Mouse (Mus musculus) mouse embryonic stem cell (cell line): ENCODE data around the gene Cpn1.

Source experiments
- in situ Hi-C, 2 experiments: fragments of 300-500 bp; cut with MboI; formaldehyde crosslinking; loops; 1 replicate in 1 of 2; 3 replicates in 1 of 2; pipeline ENCODE4 v1.14.3; 2019 to 2020; ENCODE audit warnings: low sequenced_read_pairs in 2 of 2, low pct_unique_long_range_greater_than_20kb in 1 of 2, mixed read lengths in 1 of 2; ENCODE audit not compliant: unreplicated experiment in 1 of 2

Gene Cpn1

GRCm38 (mm10) chr19:43986069-43986794, at the start of gene Cpn1:
Cpn1 (minus strand) TSS chr19:43986556.
- in situ Hi-C loops = no loop called here

GRCm38 (mm10) chr19:44033396-44033795, 47.0 kb upstream of the Cpn1 start:
- in situ Hi-C loops = no loop called here

GRCm38 (mm10) chr19:44032046-44032744, 45.8 kb upstream of the Cpn1 start:
- in situ Hi-C loops = no loop called here

- in situ Hi-C loops = no loop called here
Measured at GRCm38 (mm10) chr19:44030024-44030423, 43.7 kb upstream of the Cpn1 start.

GRCm38 (mm10) chr19:44028972-44029371, 42.6 kb upstream of the Cpn1 start, which contains the start of gene Cyp2c23:
Cyp2c23 (minus strand) TSS chr19:44029208.
- in situ Hi-C loops = no loop called here

GRCm38 (mm10) chr19:44026956-44027530, 40.7 kb upstream of the Cpn1 start:
- in situ Hi-C loops = no loop called here

- in situ Hi-C loops = no loop called here
Measured at GRCm38 (mm10) chr19:44024921-44025585, 38.7 kb upstream of the Cpn1 start.

GRCm38 (mm10) chr19:44023066-44023465, 36.7 kb upstream of the Cpn1 start:
- in situ Hi-C loops = no loop called here

GRCm38 (mm10) chr19:44021502-44021901, 35.1 kb upstream of the Cpn1 start:
- in situ Hi-C loops = no loop called here

- in situ Hi-C loops = no loop called here
Measured at GRCm38 (mm10) chr19:44019739-44020138, 33.4 kb upstream of the Cpn1 start.

- in situ Hi-C loops = no loop called here
Measured at GRCm38 (mm10) chr19:44013862-44014261, 27.5 kb upstream of the Cpn1 start.

GRCm38 (mm10) chr19:44008784-44009183, 22.4 kb upstream of the Cpn1 start:
- in situ Hi-C loops = no loop called here

GRCm38 (mm10) chr19:44007186-44007585, 20.8 kb upstream of the Cpn1 start:
- in situ Hi-C loops = no loop called here

GRCm38 (mm10) chr19:44005025-44005424, 18.7 kb upstream of the Cpn1 start:
- in situ Hi-C loops = no loop called here

GRCm38 (mm10) chr19:44004261-44004660, 17.9 kb upstream of the Cpn1 start:
- in situ Hi-C loops = no loop called here

- in situ Hi-C loops = no loop called here
Measured at GRCm38 (mm10) chr19:44000720-44001119, 14.4 kb upstream of the Cpn1 start.

GRCm38 (mm10) chr19:44000061-44000460, 13.7 kb upstream of the Cpn1 start:
- in situ Hi-C loops = no loop called here

GRCm38 (mm10) chr19:43998802-43999527, 12.6 kb upstream of the Cpn1 start:
- in situ Hi-C loops = no loop called here
